Mouse (Mus musculus) midbrain, embryonic 11.5 days (tissue): ENCODE data around the gene Pex11b. TPM values are rescaled to one million over a fixed set of nuclear protein-coding genes. Genes with fewer than 3 reads are reported as not detected.
"Not testable (repeated sequence)": the region's sequence is repeated elsewhere in the genome, so short reads cannot be mapped to it uniquely, and the experiment has no call there.

Experiments
- ATAC-seq: fragments of 200-750 bp; cut with Nextera tagmentation; 2 replicates; pipeline ENCODE4 v1.8.0; 2017; ENCODE audit warnings: moderate TSS enrichment, moderate library complexity; ENCODE audit not compliant: low FRiP score
- DNase-seq: peaks from one replicate; pipeline ENCODE4 v3.0.0; 2015; ENCODE audit warnings: low spot score; ENCODE audit errors: missing footprints
- H3K27ac ChIP-seq: fragments of 300-500 bp; sonication (generic); 2 replicates; pipeline ENCODE4 v1.5.1; 2014; ENCODE audit warnings: low read depth, low read length
- H3K27me3 ChIP-seq: fragments of 300-500 bp; sonication (generic); 2 replicates; pipeline ENCODE4 v1.6.1; 2014; ENCODE audit warnings: mild to moderate bottlenecking, low read length, moderate library complexity, mixed read lengths; ENCODE audit not compliant: control insufficient read depth, insufficient read depth
- H3K36me3 ChIP-seq: fragments of 300-500 bp; sonication (generic); 2 replicates; pipeline ENCODE4 v1.6.1; 2014; ENCODE audit warnings: mild to moderate bottlenecking, low read length, moderate library complexity, mixed read lengths; ENCODE audit not compliant: control insufficient read depth, insufficient read depth
- H3K4me1 ChIP-seq: fragments of 300-500 bp; sonication (generic); 2 replicates; pipeline ENCODE4 v1.6.1; 2014; ENCODE audit warnings: low read length; ENCODE audit not compliant: control insufficient read depth, insufficient read depth
- H3K4me2 ChIP-seq: fragments of 300-500 bp; sonication (generic); 2 replicates; pipeline ENCODE4 v1.6.1; 2014; ENCODE audit warnings: mild to moderate bottlenecking, moderate library complexity
- H3K4me3 ChIP-seq: fragments of 300-500 bp; sonication (generic); 2 replicates; pipeline ENCODE4 v1.5.1; 2014; ENCODE audit warnings: low read depth, low read length
- H3K9ac ChIP-seq: fragments of 300-500 bp; sonication (generic); 2 replicates; pipeline ENCODE4 v1.6.1; 2014; ENCODE audit warnings: low read length
- H3K9me3 ChIP-seq: fragments of 300-500 bp; sonication (generic); 2 replicates; pipeline ENCODE4 v1.6.1; 2016; ENCODE audit warnings: low read length; ENCODE audit not compliant: control insufficient read depth
- WGBS: fragments of 180-500 bp; shearing (Covaris S2); extraction: QIAGEN DNeasy Blood & Tissue Kit; methylation state at CpG from one replicate; pipeline ENCODE4 v1.1.7; 2014; 5-methylcytosine and 5-hydroxymethylcytosine counted together
- polyA plus RNA-seq: library from polyadenylated mRNA; unstranded; fragments of >200 nt; fragmentation: Nextera tagmentation; extraction: Ambion mirVana; gene quantifications from 2 replicates; pipeline ENCODE4 v1.2.1, GENCODE M21; 2014

Gene Pex11b
- polyA plus RNA-seq, 1 experiment from 2014 or later = 43.9 TPM

- Histone ChIP-seq H3K27ac (no peak overlapping the region), H3K9ac (peak overlapping the region; percentile 88), H3K36me3 (no peaks in the 10 kb centered on the region), H3K4me2 (peak overlapping the region; percentile 71), H3K4me1 (peaks cover 28% of the 10 kb centered on the region), H3K27me3 (peaks cover 4% of the 10 kb centered on the region; the same call in 1 of the 2 replicates), H3K9me3 (no peaks in the 10 kb centered on the region), H3K4me3 (peak overlapping the region; percentile 90)
- ATAC-seq (no peak), DNase-seq (no peak)
- 45% methylated on average over 5 of the region's 5 CpGs for WGBS
Measured at GRCm38 (mm10) chr3:96603311-96603710, 31.9 kb upstream of the Pex11b start.

GRCm38 (mm10) chr3:96606007-96606406 lies 29.2 kb upstream of the Pex11b start:
- H3K4me1 ChIP-seq = peaks cover 17% of the 10 kb centered on the region
- not testable (repeated sequence) for DNase-seq

GRCm38 (mm10) chr3:96606618-96607017 lies 28.6 kb upstream of the Pex11b start:
- Histone ChIP-seq H3K9me3 (no peaks in the 10 kb centered on the region), H3K4me3 (no peak overlapping the region), H3K36me3 (no peaks in the 10 kb centered on the region), H3K27ac (no peak overlapping the region), H3K4me2 (no peak overlapping the region), H3K4me1 (peaks cover 17% of the 10 kb centered on the region), H3K27me3 (no peaks in the 10 kb centered on the region), H3K9ac (no peak overlapping the region)
- no peak for DNase-seq
- 88% methylated on average over 4 of the region's 4 CpGs for WGBS
- ATAC-seq = no peak

More at GRCm38 (mm10) chr3:96606007-96606406, 29.2 kb upstream of the Pex11b start:
- H3K4me3 ChIP-seq, H3K9me3 ChIP-seq, H3K27ac ChIP-seq, H3K9ac ChIP-seq, H3K27me3 ChIP-seq, H3K4me2 ChIP-seq, H3K36me3 ChIP-seq, ATAC-seq: not testable (repeated sequence)
- 89% methylated on average over 3 of the region's 4 CpGs for WGBS

- 96% methylated on average over 3 of the region's 3 CpGs for WGBS
Measured at GRCm38 (mm10) chr3:96617941-96618340, 17.2 kb upstream of the Pex11b start.

GRCm38 (mm10) chr3:96623201-96623600 lies 12.0 kb upstream of the Pex11b start:
- no peaks in the 10 kb centered on the region for H3K27me3 ChIP-seq
- H3K9ac ChIP-seq = no peak overlapping the region
- 90% methylated on average over 4 of the region's 4 CpGs for WGBS
- H3K27ac ChIP-seq = no peak overlapping the region
- no peaks in the 10 kb centered on the region for H3K9me3 ChIP-seq
- no peak overlapping the region for H3K4me2 ChIP-seq
- no peak for DNase-seq
- H3K4me3 ChIP-seq = no peak overlapping the region
- H3K4me1 ChIP-seq = no peaks in the 10 kb centered on the region
- H3K36me3 ChIP-seq = peaks cover 6% of the 10 kb centered on the region
- no peak for ATAC-seq

More at GRCm38 (mm10) chr3:96617941-96618340, 17.2 kb upstream of the Pex11b start:
- Histone ChIP-seq H3K9ac (no peak overlapping the region), H3K9me3 (no peaks in the 10 kb centered on the region), H3K4me1 (no peaks in the 10 kb centered on the region), H3K4me2 (no peak overlapping the region), H3K4me3 (no peak overlapping the region), H3K36me3 (peaks cover 8% of the 10 kb centered on the region; the same call in 1 of the 2 replicates), H3K27ac (no peak overlapping the region), H3K27me3 (no peaks in the 10 kb centered on the region)
- ATAC-seq (no peak), DNase-seq (no peak)

GRCm38 (mm10) chr3:96629729-96630600 lies 5.2 kb upstream of the Pex11b start, which contains the start of gene Rbm8a:
Gene Rbm8a, plus strand, starts transcription at chr3:96629933.
- ATAC-seq (peak; percentile 95), DNase-seq (peak; percentile 100)
- H3K4me2 ChIP-seq = peak within 1 kb of the TSS; percentile 69
- peaks cover 14% of the 10 kb centered on the region for H3K4me1 ChIP-seq
- 1% methylated on average over 48 of the region's 48 CpGs for WGBS
- H3K27me3 ChIP-seq = no peaks in the 10 kb centered on the region
- H3K36me3 ChIP-seq = peaks cover 5% of the 10 kb centered on the region; the same call in 1 of the 2 replicates
- no peak within 1 kb of the TSS; the same call in 1 of the 2 replicates for H3K27ac ChIP-seq
- H3K9me3 ChIP-seq = no peaks in the 10 kb centered on the region
- H3K4me3 ChIP-seq = peak within 1 kb of the TSS; percentile 74
- peak within 1 kb of the TSS; percentile 73 for H3K9ac ChIP-seq

GRCm38 (mm10) chr3:96632058-96632457 lies 3.1 kb upstream of the Pex11b start:
- Histone ChIP-seq H3K9ac (no peak overlapping the region), H3K4me1 (peaks cover 16% of the 10 kb centered on the region), H3K27ac (no peak overlapping the region), H3K27me3 (no peaks in the 10 kb centered on the region), H3K4me2 (no peak overlapping the region), H3K4me3 (no peak overlapping the region), H3K9me3 (no peaks in the 10 kb centered on the region), H3K36me3 (peaks cover 5% of the 10 kb centered on the region; the same call in 1 of the 2 replicates)
- ATAC-seq (no peak), DNase-seq (no peak)

GRCm38 (mm10) chr3:96634015-96634414 lies 1.2 kb upstream of the Pex11b start:
- no peak for ATAC-seq
- Histone ChIP-seq H3K27ac (no peak overlapping the region), H3K4me1 (peaks cover 14% of the 10 kb centered on the region), H3K9me3 (no peaks in the 10 kb centered on the region), H3K4me2 (no peak overlapping the region), H3K9ac (no peak overlapping the region), H3K36me3 (peaks cover 5% of the 10 kb centered on the region; the same call in 1 of the 2 replicates), H3K4me3 (no peak overlapping the region), H3K27me3 (no peaks in the 10 kb centered on the region)
- DNase-seq = no peak
- 63% methylated on average over 1 of the region's 1 CpGs for WGBS

GRCm38 (mm10) chr3:96635906-96636305 lies 730 bp downstream of the Pex11b start:
- Histone ChIP-seq H3K4me1 (peaks cover 6% of the 10 kb centered on the region), H3K36me3 (peaks cover 7% of the 10 kb centered on the region; the same call in 1 of the 2 replicates), H3K27me3 (no peaks in the 10 kb centered on the region), H3K9ac (peak overlapping the region; percentile 80), H3K4me3 (peak overlapping the region; percentile 56), H3K9me3 (no peaks in the 10 kb centered on the region), H3K27ac (no peak overlapping the region; the same call in 1 of the 2 replicates), H3K4me2 (peak overlapping the region; percentile 88)
- ATAC-seq (no peak), DNase-seq (no peak)
- WGBS = 13% methylated on average over 15 of the region's 15 CpGs
